Mouse (Mus musculus) embryonic facial prominence, embryonic 15.5 days (tissue): ENCODE measurements at regions not wholly inside any gene's neighbourhood (a gene's known extent, or its start where the extent isn't known, plus 50 kb on each side); places are given as distances from the start of the nearest gene placed in this dataset.

Experiments used
- ATAC-seq: fragments of 200-750 bp; cut with Nextera tagmentation; 2 replicates; pipeline ENCODE4 v1.8.0; 2017; ENCODE audit warnings: low read depth, moderate TSS enrichment; ENCODE audit not compliant: insufficient number of reproducible peaks, low FRiP score, low TSS enrichment
- H3K27ac ChIP-seq: fragments of 300-500 bp; sonication (generic); replicated peaks from 2 replicates; pipeline ENCODE4 v1.5.1; 2015; ENCODE audit warnings: mild to moderate bottlenecking, inconsistent platforms
- H3K27me3 ChIP-seq: fragments of 300-500 bp; sonication (generic); 2 replicates; pipeline ENCODE4 v1.6.1; 2015; ENCODE audit warnings: inconsistent platforms
- H3K36me3 ChIP-seq: fragments of 300-500 bp; sonication (generic); 2 replicates; pipeline ENCODE4 v1.6.1; 2015; ENCODE audit warnings: mild to moderate bottlenecking, inconsistent platforms
- H3K4me1 ChIP-seq: fragments of 300-500 bp; sonication (generic); 2 replicates; pipeline ENCODE4 v1.6.1; 2015; ENCODE audit warnings: inconsistent platforms
- H3K4me2 ChIP-seq: fragments of 300-500 bp; sonication (generic); replicated peaks from 2 replicates; pipeline ENCODE4 v1.6.1; 2015; ENCODE audit warnings: mild to moderate bottlenecking, inconsistent platforms
- H3K4me3 ChIP-seq: fragments of 300-500 bp; sonication (generic); replicated peaks from 2 replicates; pipeline ENCODE4 v1.5.1; 2015; ENCODE audit warnings: mild to moderate bottlenecking, inconsistent platforms
- H3K9ac ChIP-seq: fragments of 300-500 bp; sonication (generic); 2 replicates; pipeline ENCODE4 v1.6.1; 2015; ENCODE audit warnings: inconsistent platforms
- H3K9me3 ChIP-seq: fragments of 300-500 bp; sonication (generic); replicated peaks from 2 replicates; pipeline ENCODE4 v1.6.1; 2016; ENCODE audit warnings: inconsistent platforms
- WGBS: fragments of 180-500 bp; shearing (Covaris S2); methylation state at CpG from one replicate; pipeline ENCODE4 v1.1.7; 2015; 5-methylcytosine and 5-hydroxymethylcytosine counted together

GRCm38 (mm10) chrX:99215931-99216330 lies 80.0 kb downstream of the Efnb1 start:
- Histone ChIP-seq H3K36me3 (no peaks in the 10 kb centered on the region), H3K27ac (no peak overlapping the region; the same call in 1 of the 2 replicates), H3K9ac (no peak overlapping the region), H3K27me3 (peaks cover 29% of the 10 kb centered on the region), H3K4me3 (no peak overlapping the region), H3K4me2 (0 out of 2 replicates have a peak overlapping the region, but pooled peaks have one; percentile 60), H3K4me1 (peaks cover 13% of the 10 kb centered on the region), H3K9me3 (no peaks in the 10 kb centered on the region)
- WGBS = 65% methylated on average over 5 of the region's 5 CpGs
- ATAC-seq = no peak

DNA sequence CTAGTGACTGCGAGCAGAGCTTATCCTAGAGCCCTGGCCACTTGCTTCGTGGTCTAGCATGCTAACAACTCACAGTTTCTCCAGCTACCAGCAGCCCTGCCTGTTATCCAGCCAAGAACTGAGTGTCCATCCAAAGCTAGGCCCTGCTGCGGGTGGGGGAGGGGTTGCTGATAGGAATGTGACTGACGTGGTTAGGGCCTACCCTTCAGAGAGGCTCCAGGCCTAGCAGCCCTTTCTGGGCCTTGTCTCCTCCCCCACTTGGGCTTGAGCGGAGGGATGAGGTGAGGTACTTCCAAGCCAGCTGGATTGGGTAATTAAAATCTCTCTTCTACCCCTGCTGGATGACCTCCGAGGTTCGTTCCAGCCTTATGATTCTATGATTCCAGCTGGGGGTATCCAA lies 79.2 kb downstream of the Efnb1 start:
- peaks cover 24% of the 10 kb centered on the region for H3K27me3 ChIP-seq
- H3K4me2 ChIP-seq = no peak overlapping the region
- H3K27ac ChIP-seq = no peak overlapping the region
- no peaks in the 10 kb centered on the region for H3K9me3 ChIP-seq
- no peak overlapping the region for H3K9ac ChIP-seq
- 66% methylated on average over 7 of the region's 7 CpGs for WGBS
- ATAC-seq = no peak
- H3K36me3 ChIP-seq = no peaks in the 10 kb centered on the region
- H3K4me3 ChIP-seq = no peak overlapping the region
- peaks cover 13% of the 10 kb centered on the region for H3K4me1 ChIP-seq

- Histone ChIP-seq H3K4me1 (peaks cover 13% of the 10 kb centered on the region), H3K4me2 (no peak overlapping the region), H3K4me3 (no peak overlapping the region), H3K36me3 (no peaks in the 10 kb centered on the region), H3K9ac (no peak overlapping the region), H3K9me3 (no peaks in the 10 kb centered on the region), H3K27me3 (peaks cover 19% of the 10 kb centered on the region), H3K27ac (no peak overlapping the region)
- ATAC-seq = no peak
- 61% methylated on average over 6 of the region's 6 CpGs for WGBS
Observed at GRCm38 (mm10) chrX:99213565-99214153, 77.7 kb downstream of the Efnb1 start.

GRCm38 (mm10) chrX:99204077-99204476 lies 68.1 kb downstream of the Efnb1 start:
- no peak for ATAC-seq
- H3K27me3 ChIP-seq = peaks cover 6% of the 10 kb centered on the region

DNA sequence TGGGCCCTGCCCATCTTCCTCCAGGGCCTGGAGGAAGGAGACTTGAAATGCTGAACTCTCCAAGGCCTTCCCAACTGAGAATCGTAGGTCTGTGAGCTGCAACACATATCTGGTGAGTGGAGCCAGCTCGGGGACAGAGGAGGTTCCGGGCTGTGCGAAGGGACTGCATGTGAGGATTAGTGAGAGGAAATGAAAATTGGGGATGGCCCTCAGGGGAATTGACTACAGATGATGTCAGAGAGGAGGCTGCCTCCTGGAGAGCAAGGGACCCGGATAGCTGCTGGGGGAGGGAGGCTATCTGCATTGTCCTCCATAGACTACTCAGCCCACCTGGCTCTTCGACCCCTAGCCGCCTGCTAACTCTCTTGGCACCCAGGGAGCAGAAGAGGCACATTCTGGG lies 65.2 kb downstream of the Efnb1 start:
- no peak overlapping the region for H3K27ac ChIP-seq
- no peak for ATAC-seq
- H3K4me3 ChIP-seq = no peak overlapping the region
- H3K4me1 ChIP-seq = peaks cover 19% of the 10 kb centered on the region
- 52% methylated on average over 7 of the region's 7 CpGs for WGBS
- H3K4me2 ChIP-seq = no peak overlapping the region
- no peak overlapping the region for H3K9ac ChIP-seq
- H3K9me3 ChIP-seq = no peaks in the 10 kb centered on the region
- H3K36me3 ChIP-seq = no peaks in the 10 kb centered on the region
- peaks cover 10% of the 10 kb centered on the region for H3K27me3 ChIP-seq

More at GRCm38 (mm10) chrX:99204077-99204476, 68.1 kb downstream of the Efnb1 start:
- peaks cover 17% of the 10 kb centered on the region for H3K4me1 ChIP-seq
- no peak overlapping the region for H3K9ac ChIP-seq
- no peak overlapping the region for H3K4me2 ChIP-seq
- H3K9me3 ChIP-seq = no peaks in the 10 kb centered on the region
- H3K27ac ChIP-seq = no peak overlapping the region
- no peaks in the 10 kb centered on the region for H3K36me3 ChIP-seq
- no peak overlapping the region for H3K4me3 ChIP-seq
- 78% methylated on average over 6 of the region's 6 CpGs for WGBS

DNA sequence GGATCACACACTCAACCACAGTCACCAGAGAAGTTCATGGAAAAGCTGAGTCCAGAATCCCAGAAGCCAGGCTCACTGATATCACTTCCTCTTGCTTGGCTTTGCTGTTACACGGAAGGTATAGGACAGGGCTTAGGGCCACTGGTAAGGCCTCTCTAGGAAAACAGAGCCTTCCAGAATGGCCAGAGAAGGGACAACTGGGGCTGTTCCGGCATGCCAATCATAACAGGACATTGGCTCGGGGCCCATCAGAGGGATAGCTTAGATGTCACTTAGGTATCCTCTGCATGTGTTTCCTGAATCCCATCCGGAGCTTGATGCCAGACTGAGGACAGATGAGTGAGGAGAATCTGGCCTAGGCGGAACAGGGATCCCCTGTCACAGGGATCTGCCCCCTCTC lies 63.7 kb downstream of the Efnb1 start:
- Histone ChIP-seq H3K27ac (peak overlapping the region; percentile 84), H3K4me1 (peaks cover 19% of the 10 kb centered on the region), H3K4me3 (no peak overlapping the region), H3K9me3 (no peaks in the 10 kb centered on the region), H3K36me3 (no peaks in the 10 kb centered on the region), H3K27me3 (peaks cover 12% of the 10 kb centered on the region), H3K9ac (no peak overlapping the region), H3K4me2 (no peak overlapping the region)
- ATAC-seq = 0 out of 2 replicates have a peak, but pooled peaks have one; percentile 4
- WGBS = 56% methylated on average over 5 of the region's 5 CpGs

DNA sequence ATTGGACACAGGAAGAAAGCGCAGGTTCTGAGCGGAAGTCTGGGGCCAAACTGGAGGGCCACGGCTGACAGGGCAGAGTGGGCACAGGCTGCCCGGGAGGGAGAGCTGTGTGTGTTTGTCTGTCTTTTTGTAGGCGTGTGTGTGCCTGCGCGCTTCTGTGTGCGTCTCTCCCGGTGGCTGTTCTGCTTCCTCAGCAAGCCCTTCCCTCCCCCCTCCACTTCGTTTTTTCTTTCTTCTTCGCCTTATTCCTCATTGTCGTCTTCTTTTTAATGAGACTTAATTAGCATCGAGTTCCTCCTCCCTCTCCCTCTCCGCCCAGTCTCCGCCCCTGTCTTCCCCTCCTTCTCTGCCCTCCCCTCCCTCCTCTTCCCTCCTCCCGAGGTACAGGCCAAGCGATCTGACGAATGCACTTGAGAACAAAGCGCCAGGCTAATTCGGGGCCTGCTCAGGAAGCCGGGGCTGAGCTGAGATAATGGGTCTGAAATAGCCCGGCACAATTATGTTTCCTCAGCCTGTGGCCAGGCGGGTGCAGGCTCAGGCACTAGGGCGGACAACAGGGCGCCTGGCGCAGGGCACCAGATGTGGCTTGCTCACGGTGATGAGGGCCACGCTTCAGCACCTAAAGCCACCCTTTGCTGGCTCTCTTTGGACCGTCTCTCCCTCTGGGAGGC lies 63.2 kb downstream of the Efnb1 start:
- WGBS = 29% methylated on average over 29 of the region's 29 CpGs
- H3K4me3 ChIP-seq = peak overlapping the region; percentile 28
- H3K9ac ChIP-seq = no peak overlapping the region
- H3K9me3 ChIP-seq = no peaks in the 10 kb centered on the region
- peak overlapping the region; percentile 42 for H3K4me2 ChIP-seq
- peak overlapping the region; percentile 84 for H3K27ac ChIP-seq
- peak; percentile 80 for ATAC-seq
- H3K4me1 ChIP-seq = peaks cover 19% of the 10 kb centered on the region
- H3K27me3 ChIP-seq = peaks cover 12% of the 10 kb centered on the region
- no peaks in the 10 kb centered on the region for H3K36me3 ChIP-seq
